Mouse (Mus musculus): Measurements from ENCODE around the gene Vtn. TPM values are rescaled to one million over a fixed set of nuclear protein-coding genes. Genes with fewer than 3 reads are reported as not detected.
"Not testable (repeated sequence)": the region's sequence is repeated elsewhere in the genome, so short reads cannot be mapped to it uniquely, and the experiment has no call there.

Gene Vtn
- total and polyA plus RNA-seq, 3 experiments, result not detected

DNA sequence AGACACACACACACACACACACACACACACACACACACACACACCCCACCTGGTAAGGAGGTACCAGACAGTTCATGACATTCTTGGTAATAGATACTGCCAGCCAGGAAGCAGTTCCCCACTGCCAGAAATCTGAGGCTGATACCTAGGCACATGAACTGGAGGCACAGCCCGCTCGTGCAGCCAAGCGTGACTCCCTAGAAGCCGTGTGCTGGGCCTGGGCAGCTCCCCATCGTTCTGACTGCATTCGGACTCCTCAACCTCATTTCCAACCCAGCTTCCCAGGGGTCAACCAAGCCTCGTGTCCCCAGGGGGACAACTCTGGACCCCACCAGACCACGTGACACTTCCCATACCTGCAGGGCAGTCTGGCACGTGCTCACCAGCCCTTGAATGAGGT, 29.8 kb downstream of the Vtn start:
- H3K36me3 ChIP-seq (replicated peaks), result peaks cover 80% of the 10 kb centered on the region

DNA sequence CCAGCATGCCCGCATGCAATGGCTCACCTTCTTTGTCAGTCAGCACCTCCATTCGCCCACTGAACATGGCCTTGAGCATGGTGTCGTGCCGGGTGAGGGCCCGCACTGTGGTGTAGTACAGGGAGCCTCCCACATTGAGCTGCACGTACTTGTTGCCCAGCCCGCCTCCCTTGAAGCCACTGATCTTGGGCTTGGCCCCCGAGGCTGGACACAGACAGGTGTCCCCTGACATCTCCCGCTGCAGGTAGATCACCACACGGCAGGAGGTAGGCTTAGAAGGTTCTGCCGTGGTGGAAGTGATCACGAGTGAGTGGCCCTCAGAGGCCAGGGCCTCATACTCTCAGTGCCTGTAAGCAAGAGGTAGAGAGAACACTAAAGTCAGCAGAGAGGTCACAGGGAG, 31.1 kb downstream of the Vtn start:
- Histone ChIP-seq H3K9me3 (replicated peaks) (no peaks in the 10 kb centered on the region), H3K4me1 (ENCODE audit: insufficient read depth, low read depth, low read length) (peaks cover 10% of the 10 kb centered on the region), H3K4me3 (ENCODE audit: low read depth, low read length) (no peak overlapping the region), H3K36me3 (replicated peaks) (peaks cover 67% of the 10 kb centered on the region), H3K27me3 (ENCODE audit: insufficient read depth, low read length) (no peaks in the 10 kb centered on the region)
- no peak for ATAC-seq (ENCODE audit: extremely low read depth, insufficient number of reproducible peaks, low FRiP score, poor library complexity, severe bottlenecking)
- no peak for DNase-seq (ENCODE audit: low spot score)
- TF ChIP-seq GATA1 (IDR thresholded peaks at IDR 0.05; ENCODE audit: borderline replicate concordance, low read length), result no peak
- TF ChIP-seq CTCF (IDR thresholded peaks at IDR 0.05; ENCODE audit: low read depth, low read length), result no peak

More for the DNA sequence above, 29.8 kb downstream of the Vtn start:
- TF ChIP-seq CTCF (IDR thresholded peaks at IDR 0.05; ENCODE audit: low read depth, low read length), result no peak
- TF ChIP-seq TAL1 (conservative IDR thresholded peaks at IDR 0.05; ENCODE audit: low read depth, low read length), result no peak
- no peak for TF ChIP-seq GATA1 (IDR thresholded peaks at IDR 0.05; ENCODE audit: borderline replicate concordance, low read length)
- no peak for TF ChIP-seq POLR2AphosphoS5 (IDR thresholded peaks at IDR 0.05; ENCODE audit: insufficient replicate concordance, low read depth, low read length)
- TF ChIP-seq GATA2 (IDR thresholded peaks at IDR 0.05; ENCODE audit: borderline replicate concordance, low read depth, low read length), result no peak
- Histone ChIP-seq H3K9me3 (replicated peaks) (no peaks in the 10 kb centered on the region), H3K4me1 (ENCODE audit: insufficient read depth, low read depth, low read length) (0 out of 2 replicates have a peak, but pooled peaks cover 3% of the 10 kb centered on the region), H3K27me3 (ENCODE audit: insufficient read depth, low read length) (no peaks in the 10 kb centered on the region), H3K4me3 (ENCODE audit: low read depth, low read length) (no peak overlapping the region)
- DNase-seq (ENCODE audit: low spot score) (no peak), ATAC-seq (ENCODE audit: extremely low read depth, insufficient number of reproducible peaks, low FRiP score, poor library complexity, severe bottlenecking) (no peak)

DNA sequence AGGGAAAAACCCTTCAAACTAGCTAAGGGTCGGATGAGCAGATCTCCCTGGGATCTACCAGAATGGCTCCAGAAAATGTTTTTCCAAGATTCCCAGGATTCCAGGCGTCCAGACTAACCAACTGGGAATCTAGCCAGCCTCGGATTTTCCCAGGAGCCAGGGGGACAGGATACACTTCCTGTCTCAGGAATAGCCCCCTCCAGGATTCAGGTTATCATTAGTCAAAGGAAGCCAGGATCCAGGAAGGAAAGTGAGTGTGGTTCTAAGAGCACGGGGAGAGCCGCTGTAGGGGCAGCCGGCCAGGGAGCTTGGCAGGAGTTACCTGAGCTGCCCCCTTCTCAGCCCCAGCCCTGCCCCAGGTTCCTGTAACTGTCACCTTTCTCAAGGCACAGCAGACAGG, 32.2 kb downstream of the Vtn start:
- Histone ChIP-seq H3K4me1 (ENCODE audit: insufficient read depth, low read depth, low read length) (peaks cover 20% of the 10 kb centered on the region), H3K36me3 (replicated peaks) (peaks cover 56% of the 10 kb centered on the region), H3K27me3 (ENCODE audit: insufficient read depth, low read length) (no peaks in the 10 kb centered on the region), H3K4me3 (ENCODE audit: low read depth, low read length) (no peak overlapping the region), H3K9me3 (replicated peaks) (no peaks in the 10 kb centered on the region)
- DNase-seq (ENCODE audit: low spot score), result no peak
- TF ChIP-seq TAL1 (conservative IDR thresholded peaks at IDR 0.05; ENCODE audit: low read depth, low read length), result no peak
- no peak for TF ChIP-seq POLR2AphosphoS5 (IDR thresholded peaks at IDR 0.05; ENCODE audit: insufficient replicate concordance, low read depth, low read length)
- TF ChIP-seq GATA2 (IDR thresholded peaks at IDR 0.05; ENCODE audit: borderline replicate concordance, low read depth, low read length), result no peak
- TF ChIP-seq GATA1 (IDR thresholded peaks at IDR 0.05; ENCODE audit: borderline replicate concordance, low read length), result no peak
- TF ChIP-seq CTCF (IDR thresholded peaks at IDR 0.05; ENCODE audit: low read depth, low read length), result no peak
- no peak for ATAC-seq (ENCODE audit: extremely low read depth, insufficient number of reproducible peaks, low FRiP score, poor library complexity, severe bottlenecking)

DNA sequence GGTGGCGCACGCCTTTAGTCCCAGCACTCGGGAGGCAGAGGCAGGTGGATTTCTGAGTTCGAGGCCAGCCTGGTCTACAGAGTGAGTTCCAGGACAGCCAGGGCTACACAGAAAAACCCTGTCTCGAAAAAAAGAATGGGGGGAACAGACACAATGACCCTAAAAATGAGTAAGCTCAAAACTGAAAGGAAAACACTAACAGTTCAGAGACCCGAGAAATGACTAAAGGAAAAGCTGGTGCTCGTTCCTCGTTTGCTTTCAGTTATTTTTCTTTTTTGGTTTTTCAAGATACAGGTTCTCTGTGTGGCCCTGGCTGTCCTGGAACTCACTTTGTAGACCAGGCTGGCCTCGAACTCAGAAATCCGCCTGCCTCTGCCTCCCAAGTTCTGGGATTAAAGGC, 32.6 kb downstream of the Vtn start:
- H3K4me1 ChIP-seq (ENCODE audit: insufficient read depth, low read depth, low read length), result peaks cover 20% of the 10 kb centered on the region
- ATAC-seq (ENCODE audit: extremely low read depth, insufficient number of reproducible peaks, low FRiP score, poor library complexity, severe bottlenecking); DNase-seq (ENCODE audit: low spot score); H3K4me3 ChIP-seq (ENCODE audit: low read depth, low read length); H3K9me3 ChIP-seq (replicated peaks); H3K27me3 ChIP-seq (ENCODE audit: insufficient read depth, low read length): not testable (repeated sequence)
- H3K36me3 ChIP-seq (replicated peaks), result peaks cover 52% of the 10 kb centered on the region

DNA sequence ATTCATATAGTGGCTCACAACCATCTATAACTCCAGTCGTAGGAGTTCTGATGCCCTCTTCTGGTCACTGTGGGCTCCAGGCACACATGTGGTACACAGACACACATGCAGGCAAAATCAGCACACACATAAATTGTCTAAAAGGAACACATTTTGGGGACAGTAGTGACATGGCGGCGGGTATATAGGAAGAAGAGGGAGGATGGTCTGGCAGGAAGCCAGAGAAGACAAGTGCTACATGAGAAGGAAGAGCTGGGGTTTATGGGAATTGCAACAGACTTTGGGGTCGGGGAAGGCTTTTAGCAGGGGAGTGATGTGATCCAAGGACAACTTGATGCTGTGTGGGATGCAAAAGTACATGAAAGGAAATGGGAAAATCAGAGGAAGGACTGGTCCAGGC, 35.6 kb downstream of the Vtn start:
- H3K9me3 ChIP-seq (replicated peaks), result no peaks in the 10 kb centered on the region
- peaks cover 35% of the 10 kb centered on the region for H3K36me3 ChIP-seq (replicated peaks)
- TF ChIP-seq GATA2 (IDR thresholded peaks at IDR 0.05; ENCODE audit: borderline replicate concordance, low read depth, low read length) (no peak), CTCF (IDR thresholded peaks at IDR 0.05; ENCODE audit: low read depth, low read length) (no peak), TAL1 (conservative IDR thresholded peaks at IDR 0.05; ENCODE audit: low read depth, low read length) (no peak), GATA1 (IDR thresholded peaks at IDR 0.05; ENCODE audit: borderline replicate concordance, low read length) (no peak), POLR2AphosphoS5 (IDR thresholded peaks at IDR 0.05; ENCODE audit: insufficient replicate concordance, low read depth, low read length) (no peak)
- no peaks in the 10 kb centered on the region for H3K27me3 ChIP-seq (ENCODE audit: insufficient read depth, low read length)
- ATAC-seq (ENCODE audit: extremely low read depth, insufficient number of reproducible peaks, low FRiP score, poor library complexity, severe bottlenecking) (no peak), DNase-seq (ENCODE audit: low spot score) (no peak)
- H3K4me3 ChIP-seq (ENCODE audit: low read depth, low read length), result no peak overlapping the region
- peaks cover 43% of the 10 kb centered on the region for H3K4me1 ChIP-seq (ENCODE audit: insufficient read depth, low read depth, low read length)

DNA sequence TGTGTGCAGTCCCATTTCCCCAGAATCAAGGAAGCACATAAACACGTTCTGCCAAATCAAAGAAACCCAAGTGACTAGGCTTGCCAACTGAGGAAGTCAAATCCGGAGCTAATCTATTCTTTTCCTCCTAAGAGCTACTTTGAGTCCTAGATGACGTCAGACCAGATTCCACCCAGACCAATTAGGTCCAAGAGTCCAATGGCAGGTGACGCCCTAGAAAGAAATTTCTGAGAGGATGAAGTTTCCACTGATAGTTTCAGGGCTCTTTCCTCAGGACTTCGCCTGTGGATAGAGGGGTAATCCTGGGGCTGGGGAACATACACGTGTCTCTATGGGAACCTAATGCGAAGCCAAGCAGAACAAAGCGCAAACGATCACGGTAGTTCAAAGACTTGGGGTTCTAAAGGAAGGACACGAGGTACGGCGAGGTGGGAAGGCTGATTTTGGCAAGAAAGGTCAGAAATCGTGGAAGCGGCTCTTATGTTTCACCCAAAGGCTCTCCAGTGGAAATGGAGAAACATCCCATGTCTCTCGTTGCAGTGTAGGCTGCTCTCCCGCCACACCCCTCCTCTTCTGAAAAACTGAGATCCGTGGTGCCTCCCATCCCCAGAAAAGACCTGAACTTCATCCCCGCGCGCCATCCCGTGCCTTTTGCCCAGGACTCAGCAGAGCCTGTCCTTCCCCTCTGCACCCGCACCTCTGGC, 36.6 kb downstream of the Vtn start:
- H3K9me3 ChIP-seq (replicated peaks), result no peaks in the 10 kb centered on the region
- H3K4me1 ChIP-seq (ENCODE audit: insufficient read depth, low read depth, low read length), result peaks cover 51% of the 10 kb centered on the region
- H3K4me3 ChIP-seq (ENCODE audit: low read depth, low read length), result peak overlapping the region; percentile 94
- TF ChIP-seq GATA2 (IDR thresholded peaks at IDR 0.05; ENCODE audit: borderline replicate concordance, low read depth, low read length), result no peak
- no peak for TF ChIP-seq CTCF (IDR thresholded peaks at IDR 0.05; ENCODE audit: low read depth, low read length)
- TF ChIP-seq TAL1 (conservative IDR thresholded peaks at IDR 0.05; ENCODE audit: low read depth, low read length), result no peak
- no peak for TF ChIP-seq GATA1 (IDR thresholded peaks at IDR 0.05; ENCODE audit: borderline replicate concordance, low read length)
- no peak for TF ChIP-seq POLR2AphosphoS5 (IDR thresholded peaks at IDR 0.05; ENCODE audit: insufficient replicate concordance, low read depth, low read length)
- H3K27me3 ChIP-seq (ENCODE audit: insufficient read depth, low read length), result no peaks in the 10 kb centered on the region
- ATAC-seq (ENCODE audit: extremely low read depth, insufficient number of reproducible peaks, low FRiP score, poor library complexity, severe bottlenecking), result no peak
- peak; percentile 30 for DNase-seq (ENCODE audit: low spot score)
- H3K36me3 ChIP-seq (replicated peaks), result peaks cover 35% of the 10 kb centered on the region

All from G1E (cell line).